Mouse (Mus musculus): ENCODE results near the gene Apoc1. TPM values are rescaled to one million over a fixed set of nuclear protein-coding genes. Genes with fewer than 3 reads are reported as not detected.
A peak's percentile ranks its signal among the peaks of the same experiment; 100 is the strongest.

Apoc1 gene
- polyA plus RNA-seq, 1 experiment from 2014 or later: 1.9 TPM

GRCm38 (mm10) chr7:19701069-19701761 lies 8.8 kb upstream of the Apoc1 start:
- H3K9ac ChIP-seq: no peak overlapping the region
- peak; percentile 67; the same call in 1 of the 2 replicates for ATAC-seq (ENCODE audit: low FRiP score, low read depth)
- H3K9me3 ChIP-seq: no peaks in the 10 kb centered on the region
- H3K27me3 ChIP-seq: no peaks in the 10 kb centered on the region
- no peak overlapping the region for H3K4me3 ChIP-seq
- H3K36me3 ChIP-seq: no peaks in the 10 kb centered on the region; the same call in 1 of the 2 replicates
- H3K27ac ChIP-seq (replicated peaks): peak overlapping the region; percentile 35; the same call in 1 of the 2 replicates
- WGBS: 32% methylated on average over 22 of the region's 22 CpGs
- peaks cover 18% of the 10 kb centered on the region for H3K4me1 ChIP-seq (replicated peaks)
- H3K4me2 ChIP-seq: no peak overlapping the region

DNA sequence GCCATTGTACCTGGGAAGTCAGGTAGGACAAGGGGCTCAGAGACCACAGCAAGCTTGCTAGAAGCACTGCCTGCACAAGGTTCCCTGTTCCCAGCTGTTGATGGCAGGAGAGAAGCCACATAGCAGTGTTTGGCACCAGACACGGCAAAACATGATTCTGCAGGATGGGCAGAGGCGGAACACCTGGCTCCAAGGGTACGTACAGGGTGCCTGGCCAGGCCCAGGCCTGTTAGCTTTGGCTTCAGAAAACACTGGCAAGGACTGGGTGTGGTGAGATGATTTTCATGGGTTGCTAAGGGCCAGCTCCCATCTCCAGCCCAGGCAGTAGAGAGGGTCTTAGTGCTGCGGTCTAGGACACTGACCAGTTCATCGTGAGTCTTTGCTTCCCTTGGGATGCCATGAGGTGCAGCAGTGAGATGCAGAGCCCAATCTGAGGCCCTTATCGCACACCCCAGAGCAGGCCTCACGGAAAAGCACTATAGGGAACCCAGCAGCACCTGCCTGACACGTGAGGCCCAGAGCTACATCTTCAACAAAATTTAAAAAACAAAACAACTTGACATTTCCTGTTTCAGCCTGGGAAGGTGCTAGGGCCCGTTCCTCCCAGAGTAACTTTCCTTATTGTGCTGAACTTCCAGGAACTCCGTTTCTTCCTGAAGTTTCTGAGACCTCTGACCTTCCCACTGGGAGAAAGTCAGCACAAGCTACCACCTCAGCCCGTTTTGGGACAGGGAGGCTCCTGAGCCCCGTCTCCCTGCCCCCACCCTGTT lies 8.0 kb upstream of the Apoc1 start:
- Histone ChIP-seq H3K4me2 (no peak overlapping the region), H3K4me3 (no peak overlapping the region), H3K36me3 (no peaks in the 10 kb centered on the region; the same call in 1 of the 2 replicates), H3K27me3 (no peaks in the 10 kb centered on the region), H3K4me1 (replicated peaks) (peaks cover 18% of the 10 kb centered on the region), H3K9me3 (no peaks in the 10 kb centered on the region), H3K27ac (replicated peaks) (peak overlapping the region; percentile 32), H3K9ac (no peak overlapping the region)
- 63% methylated on average over 12 of the region's 12 CpGs for WGBS
- ATAC-seq (ENCODE audit: low FRiP score, low read depth): no peak

GRCm38 (mm10) chr7:19699827-19700148 lies 7.3 kb upstream of the Apoc1 start:
- Histone ChIP-seq H3K9ac (no peak overlapping the region), H3K4me2 (no peak overlapping the region), H3K27ac (replicated peaks) (peak overlapping the region; percentile 54), H3K27me3 (no peaks in the 10 kb centered on the region), H3K9me3 (no peaks in the 10 kb centered on the region), H3K36me3 (no peaks in the 10 kb centered on the region; the same call in 1 of the 2 replicates), H3K4me3 (no peak overlapping the region), H3K4me1 (replicated peaks) (peaks cover 18% of the 10 kb centered on the region)
- 81% methylated on average over 4 of the region's 4 CpGs for WGBS
- no peak for ATAC-seq (ENCODE audit: low FRiP score, low read depth)

GRCm38 (mm10) chr7:19698907-19699826 lies 6.7 kb upstream of the Apoc1 start, which contains the start of gene Apoe:
Gene Apoe (minus strand): TSS chr7:19699188.
- peak within 1 kb of the TSS; percentile 58 for H3K4me2 ChIP-seq
- no peaks in the 10 kb centered on the region for H3K9me3 ChIP-seq
- peak within 1 kb of the TSS; percentile 54 for H3K27ac ChIP-seq (replicated peaks)
- H3K36me3 ChIP-seq: no peaks in the 10 kb centered on the region; the same call in 1 of the 2 replicates
- no peaks in the 10 kb centered on the region for H3K27me3 ChIP-seq
- ATAC-seq (ENCODE audit: low FRiP score, low read depth): peak; percentile 72
- H3K4me1 ChIP-seq (replicated peaks): peaks cover 18% of the 10 kb centered on the region
- peak within 1 kb of the TSS; percentile 34 for H3K4me3 ChIP-seq
- 2% methylated on average over 19 of the region's 20 CpGs for WGBS
- H3K9ac ChIP-seq: peak within 1 kb of the TSS; percentile 30

DNA sequence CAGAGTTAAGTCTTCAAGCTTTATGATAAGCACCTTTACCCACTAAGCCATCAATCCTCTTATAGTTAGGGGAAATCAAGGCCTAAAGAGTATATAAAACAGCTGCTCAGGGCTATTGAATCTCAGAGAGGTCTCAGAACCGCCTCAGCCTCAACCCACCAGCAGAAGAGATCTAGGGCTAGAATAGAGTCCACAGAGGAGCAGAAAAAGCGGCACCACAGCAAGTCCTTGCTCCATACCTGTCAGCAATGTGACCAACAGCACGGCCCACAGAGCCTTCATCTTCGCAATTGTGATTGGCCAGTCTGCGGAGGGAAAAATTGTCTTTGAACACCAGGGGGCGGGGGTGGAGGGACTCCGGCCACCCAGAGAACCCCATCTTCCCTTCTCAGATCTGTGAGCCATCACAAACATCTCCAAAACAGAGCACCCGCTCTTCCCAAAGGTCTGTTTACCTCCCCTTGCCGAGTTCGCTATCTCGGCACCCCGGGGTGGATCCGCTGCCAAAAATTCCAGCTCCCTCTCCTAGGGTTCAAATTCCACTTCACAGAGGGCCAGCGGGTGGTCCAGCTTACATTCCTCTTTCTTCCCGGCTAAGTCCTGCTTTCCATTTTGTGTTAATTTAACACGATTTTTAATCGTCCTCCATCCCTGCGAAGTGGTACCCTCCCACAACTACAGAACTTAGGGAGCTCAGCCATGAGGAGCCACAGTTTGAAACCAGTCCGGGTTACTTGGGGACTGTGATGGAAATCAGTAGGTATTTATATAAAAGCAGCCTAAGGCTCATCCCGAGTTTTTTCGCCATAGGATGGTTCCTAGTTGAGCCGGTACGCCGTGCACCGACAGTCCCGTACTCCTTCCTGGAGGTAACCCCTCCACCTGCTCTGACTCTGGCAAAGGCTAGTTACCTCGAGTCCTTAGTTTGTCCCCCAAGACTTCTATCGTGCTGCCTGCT lies 5.8 kb upstream of the Apoc1 start:
- Histone ChIP-seq H3K4me1 (replicated peaks) (peaks cover 18% of the 10 kb centered on the region), H3K27me3 (no peaks in the 10 kb centered on the region), H3K9me3 (no peaks in the 10 kb centered on the region), H3K36me3 (no peaks in the 10 kb centered on the region; the same call in 1 of the 2 replicates), H3K4me3 (peak overlapping the region; percentile 34), H3K27ac (replicated peaks) (peak overlapping the region; percentile 54), H3K4me2 (peak overlapping the region; percentile 58), H3K9ac (peak overlapping the region; percentile 30)
- WGBS: 3% methylated on average over 28 of the region's 28 CpGs
- no peak for ATAC-seq (ENCODE audit: low FRiP score, low read depth)

- Histone ChIP-seq H3K27ac (replicated peaks) (no peak overlapping the region), H3K9me3 (no peaks in the 10 kb centered on the region), H3K4me1 (replicated peaks) (peaks cover 18% of the 10 kb centered on the region), H3K36me3 (no peaks in the 10 kb centered on the region), H3K4me2 (no peak overlapping the region), H3K27me3 (no peaks in the 10 kb centered on the region), H3K4me3 (no peak overlapping the region), H3K9ac (no peak overlapping the region)
- no peak for ATAC-seq (ENCODE audit: low FRiP score, low read depth)
- WGBS: 95% methylated on average over 34 of the region's 34 CpGs
Measured at GRCm38 (mm10) chr7:19696336-19696873, 3.9 kb upstream of the Apoc1 start.

- no peak for ATAC-seq (ENCODE audit: low FRiP score, low read depth)
- no peak overlapping the region for H3K9ac ChIP-seq
- no peaks in the 10 kb centered on the region for H3K27me3 ChIP-seq
- H3K36me3 ChIP-seq: no peaks in the 10 kb centered on the region
- H3K9me3 ChIP-seq: no peaks in the 10 kb centered on the region
- no peak overlapping the region for H3K4me2 ChIP-seq
- H3K4me1 ChIP-seq (replicated peaks): peaks cover 18% of the 10 kb centered on the region
- H3K27ac ChIP-seq (replicated peaks): no peak overlapping the region
- whole genome bisulfite sequencing: 92% methylated on average over 6 of the region's 6 CpGs
- H3K4me3 ChIP-seq: no peak overlapping the region
Measured at GRCm38 (mm10) chr7:19695881-19696280, 3.4 kb upstream of the Apoc1 start.

DNA sequence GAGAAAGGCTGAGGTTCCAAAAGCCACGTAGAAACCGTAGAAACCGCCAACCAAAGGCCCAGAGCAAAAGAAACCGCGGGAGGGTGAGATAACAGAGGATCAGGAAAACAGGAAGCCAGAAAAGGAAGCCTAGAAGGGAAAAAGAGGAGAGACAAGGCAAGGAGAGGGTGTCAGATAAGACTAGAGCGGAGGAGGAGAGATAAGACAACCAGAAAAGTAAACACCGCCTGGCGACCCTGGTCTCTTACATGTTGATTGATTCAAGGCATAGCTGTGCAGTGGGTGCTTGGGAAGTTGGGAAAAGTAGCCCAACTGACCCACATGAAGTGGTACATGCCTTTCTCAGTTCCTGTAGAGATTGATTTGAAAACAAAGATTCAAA lies 2.7 kb upstream of the Apoc1 start:
- ATAC-seq (ENCODE audit: low FRiP score, low read depth): no peak
- H3K9ac ChIP-seq: no peak overlapping the region
- H3K9me3 ChIP-seq: no peaks in the 10 kb centered on the region
- H3K4me3 ChIP-seq: no peak overlapping the region
- no peaks in the 10 kb centered on the region for H3K36me3 ChIP-seq
- no peaks in the 10 kb centered on the region for H3K27me3 ChIP-seq
- peaks cover 18% of the 10 kb centered on the region for H3K4me1 ChIP-seq (replicated peaks)
- 53% methylated on average over 8 of the region's 8 CpGs for WGBS
- no peak overlapping the region for H3K4me2 ChIP-seq
- H3K27ac ChIP-seq (replicated peaks): no peak overlapping the region

DNA sequence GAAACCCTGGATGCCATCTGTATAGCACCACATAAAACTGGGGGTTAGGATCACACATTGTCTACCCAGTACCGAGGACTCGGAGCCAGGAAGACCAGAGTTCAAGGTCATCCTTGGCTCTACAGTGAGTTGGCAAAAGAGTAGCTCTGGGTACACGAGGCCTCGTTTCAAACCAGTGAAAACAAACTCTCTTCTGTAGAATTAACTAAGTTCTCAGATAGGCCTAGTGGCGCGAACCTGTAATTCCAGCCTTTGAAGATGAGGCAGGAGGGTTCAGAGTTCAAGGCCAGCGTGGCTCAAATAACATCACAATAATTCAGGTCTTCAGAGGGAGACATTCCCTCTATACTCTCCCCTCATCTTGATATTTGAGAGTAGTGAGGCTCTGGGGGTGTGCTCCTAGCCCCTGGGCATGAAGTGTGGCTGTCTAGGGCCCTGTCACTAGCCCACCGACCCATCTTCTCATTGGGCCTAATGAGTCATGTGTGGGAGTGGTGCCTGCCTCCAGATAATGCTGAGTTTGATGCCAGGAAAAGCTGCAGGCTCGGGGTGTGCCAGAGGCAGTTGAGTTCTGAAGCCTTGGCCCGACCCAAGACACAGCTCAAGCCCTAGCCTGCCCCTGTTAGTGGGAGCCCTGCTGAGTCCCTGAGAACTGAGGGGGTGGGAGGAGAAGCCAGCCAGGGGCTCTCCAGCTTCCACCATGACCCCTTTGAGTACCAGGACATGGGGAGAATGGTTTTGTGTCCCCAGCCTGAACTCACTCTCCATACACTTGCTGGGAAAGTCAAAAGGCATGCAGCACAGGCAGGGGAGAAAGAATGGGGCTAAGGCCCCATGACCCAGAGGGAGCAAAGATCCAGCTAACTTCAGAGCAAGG lies 2.1 kb upstream of the Apoc1 start:
- no peak overlapping the region for H3K9ac ChIP-seq
- no peak overlapping the region for H3K27ac ChIP-seq (replicated peaks)

GRCm38 (mm10) chr7:19693421-19693820 lies 961 bp upstream of the Apoc1 start:
- no peaks in the 10 kb centered on the region for H3K27me3 ChIP-seq
- H3K36me3 ChIP-seq: no peaks in the 10 kb centered on the region
- no peak overlapping the region for H3K4me3 ChIP-seq
- ATAC-seq (ENCODE audit: low FRiP score, low read depth): peak; percentile 60
- H3K9me3 ChIP-seq: no peaks in the 10 kb centered on the region
- H3K9ac ChIP-seq: no peak overlapping the region
- 21% methylated on average over 10 of the region's 10 CpGs for WGBS
- peaks cover 6% of the 10 kb centered on the region for H3K4me1 ChIP-seq (replicated peaks)
- no peak overlapping the region for H3K4me2 ChIP-seq
- peak overlapping the region; percentile 16; the same call in 1 of the 2 replicates for H3K27ac ChIP-seq (replicated peaks)

More for the DNA sequence above, 2.1 kb upstream of the Apoc1 start:
- H3K9me3 ChIP-seq: no peaks in the 10 kb centered on the region
- no peak for ATAC-seq (ENCODE audit: low FRiP score, low read depth)
- WGBS: 87% methylated on average over 10 of the region's 10 CpGs
- H3K36me3 ChIP-seq: no peaks in the 10 kb centered on the region
- peaks cover 17% of the 10 kb centered on the region for H3K4me1 ChIP-seq (replicated peaks)
- no peak overlapping the region for H3K4me2 ChIP-seq
- H3K27me3 ChIP-seq: no peaks in the 10 kb centered on the region
- no peak overlapping the region for H3K4me3 ChIP-seq

All from hindbrain, embryonic 15.5 days (tissue).